Mouse (Mus musculus) stomach, embryonic 16.5 days (tissue): ENCODE data around the gene Zmym1. TPM values are rescaled to one million over a fixed set of nuclear protein-coding genes. Genes with fewer than 3 reads are reported as not detected.

Experiments
- polyA plus RNA-seq: library from polyadenylated mRNA; unstranded; fragments of >200 nt; fragmentation: Nextera tagmentation; extraction: Ambion mirVana; gene quantifications from 2 replicates; pipeline ENCODE4 v1.2.1, GENCODE M21; 2015

Zmym1 gene
- polyA plus RNA-seq, 1 experiment from 2014 or later, result 18.0 TPM

Other genes starting within 250 kb of the Zmym1 start
- 12.3 and 16.6 TPM in 2 replicates for gene Zmym4, start 93.0 kb downstream of the Zmym1 start, polyA plus RNA-seq
- gene Sfpq, start 39.8 kb downstream of the Zmym1 start, polyA plus RNA-seq, result 37.6 and 40.2 TPM in 2 replicates
- 19.9 and 22.0 TPM in 2 replicates for gene Zmym6, start 16.2 kb upstream of the Zmym1 start, polyA plus RNA-seq
- 20.1 and 20.9 TPM in 2 replicates for gene Tmem35b, start 62.5 kb upstream of the Zmym1 start, polyA plus RNA-seq
- gene Dlgap3, start 108.1 kb upstream of the Zmym1 start, polyA plus RNA-seq, result 0.45 and 0.51 TPM in 2 replicates
- gene Smim12, start 182.6 kb upstream of the Zmym1 start, polyA plus RNA-seq, result 56.2 and 56.4 TPM in 2 replicates